Mouse (Mus musculus): ENCODE measurements around the gene Kcnd2.

DNA sequence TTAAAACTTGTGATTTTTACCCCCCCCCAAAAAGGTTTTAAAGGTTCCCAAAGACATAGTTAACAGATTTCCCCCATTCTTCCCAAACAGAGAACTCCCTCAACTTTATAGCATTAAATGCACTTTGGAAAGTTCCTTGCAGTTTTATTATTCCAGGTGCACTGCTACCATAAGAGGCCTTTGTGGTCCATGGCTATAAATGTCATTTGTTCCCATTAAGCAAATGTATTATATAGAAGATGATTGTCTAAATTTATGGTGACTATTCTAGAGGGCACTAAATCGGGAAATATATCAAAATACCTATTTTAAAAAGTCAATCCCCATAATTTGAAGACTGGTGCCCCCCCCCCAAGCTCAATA lies 554.1 kb downstream of the Kcnd2 start:
- TF ChIP-seq CTCF (IDR thresholded peaks at IDR 0.05) (no peak), EP300 (IDR thresholded peaks at IDR 0.05) (no peak)

All from lung, postnatal 0 days (tissue).